Mouse (Mus musculus) kidney, embryonic 14.5 days (tissue): ENCODE data around the gene Trim63. TPM values are rescaled to one million over a fixed set of nuclear protein-coding genes. Genes with fewer than 3 reads are reported as not detected.
A peak's percentile ranks its signal among the peaks of the same experiment; 100 is the strongest.

Source experiments
- ATAC-seq: fragments of 200-750 bp; cut with Nextera tagmentation; 2 replicates; pipeline ENCODE4 v1.8.0; 2017; ENCODE audit warnings: moderate number of reproducible peaks, mild to moderate bottlenecking, moderate TSS enrichment, moderate library complexity; ENCODE audit not compliant: low FRiP score, low TSS enrichment
- H3K27ac ChIP-seq: fragments of 300-500 bp; sonication (generic); 2 replicates; pipeline ENCODE4 v1.5.1; 2014; ENCODE audit warnings: low read depth, mild to moderate bottlenecking, low read length, moderate library complexity, mixed read lengths
- H3K27me3 ChIP-seq: fragments of 300-500 bp; sonication (generic); 2 replicates; pipeline ENCODE4 v1.6.1; 2014; ENCODE audit warnings: mild to moderate bottlenecking, low read length; ENCODE audit not compliant: control insufficient read depth, insufficient read depth
- H3K36me3 ChIP-seq: fragments of 300-500 bp; sonication (generic); 2 replicates; pipeline ENCODE4 v1.6.1; 2014; ENCODE audit warnings: low read length, mixed read lengths; ENCODE audit not compliant: control insufficient read depth, insufficient read depth
- H3K4me1 ChIP-seq: fragments of 300-500 bp; sonication (generic); 2 replicates; pipeline ENCODE4 v1.6.1; 2014; ENCODE audit warnings: low read length, mixed read lengths; ENCODE audit not compliant: control insufficient read depth, insufficient read depth
- H3K4me2 ChIP-seq: fragments of 300-500 bp; sonication (generic); replicated peaks from 2 replicates; pipeline ENCODE4 v1.6.1; 2014; ENCODE audit warnings: low read depth, mild to moderate bottlenecking, low read length
- H3K4me3 ChIP-seq: fragments of 300-500 bp; sonication (generic); 2 replicates; pipeline ENCODE4 v1.5.1; 2014; ENCODE audit warnings: mild to moderate bottlenecking, low read length
- H3K9ac ChIP-seq: fragments of 300-500 bp; sonication (generic); 2 replicates; pipeline ENCODE4 v1.6.1; 2014; ENCODE audit warnings: low read depth, mild to moderate bottlenecking, low read length, moderate library complexity
- H3K9me3 ChIP-seq: fragments of 300-500 bp; sonication (generic); 2 replicates; pipeline ENCODE4 v1.6.1; 2016; ENCODE audit warnings: low read length; ENCODE audit not compliant: control insufficient read depth
- WGBS: fragments of 180-500 bp; shearing (Covaris S2); extraction: QIAGEN DNeasy Blood & Tissue Kit; methylation state at CpG from one replicate; pipeline ENCODE4 v1.1.7; 2014; 5-methylcytosine and 5-hydroxymethylcytosine counted together
- polyA plus RNA-seq: library from polyadenylated mRNA; unstranded; fragments of >200 nt; fragmentation: Nextera tagmentation; extraction: Ambion mirVana; gene quantifications from 2 replicates; pipeline ENCODE4 v1.2.1, GENCODE M21; 2014

The Trim63 gene
- polyA plus RNA-seq, 1 experiment from 2014 or later = 0.88 TPM

DNA sequence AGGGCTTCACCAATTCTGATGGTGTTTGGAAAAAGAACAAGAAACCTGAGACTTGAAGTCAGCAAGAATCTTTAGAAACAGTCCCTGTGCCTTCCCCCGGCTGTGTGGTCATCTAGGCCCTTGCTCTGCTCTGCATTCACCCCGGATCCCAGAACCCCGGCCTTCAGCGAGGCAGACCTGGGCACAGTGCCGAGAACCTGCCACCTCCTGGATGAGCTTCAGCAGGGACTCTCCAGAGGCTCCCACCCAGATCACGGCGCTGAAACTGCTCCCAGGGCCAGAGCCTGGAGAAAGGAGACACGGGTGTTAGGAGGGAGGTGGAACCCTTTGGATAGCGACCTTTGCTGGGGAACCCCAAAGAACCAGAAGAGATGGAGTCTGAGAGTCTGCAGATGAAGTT is 47.2 kb downstream of the Trim63 start:
- no peak overlapping the region for H3K9ac ChIP-seq
- no peak overlapping the region for H3K27ac ChIP-seq
- ATAC-seq = no peak
- no peaks in the 10 kb centered on the region for H3K36me3 ChIP-seq
- H3K4me1 ChIP-seq = no peaks in the 10 kb centered on the region
- 68% methylated on average over 9 of the region's 9 CpGs for WGBS
- no peak overlapping the region for H3K4me2 ChIP-seq
- H3K9me3 ChIP-seq = no peaks in the 10 kb centered on the region
- no peak overlapping the region for H3K4me3 ChIP-seq
- no peaks in the 10 kb centered on the region for H3K27me3 ChIP-seq

DNA sequence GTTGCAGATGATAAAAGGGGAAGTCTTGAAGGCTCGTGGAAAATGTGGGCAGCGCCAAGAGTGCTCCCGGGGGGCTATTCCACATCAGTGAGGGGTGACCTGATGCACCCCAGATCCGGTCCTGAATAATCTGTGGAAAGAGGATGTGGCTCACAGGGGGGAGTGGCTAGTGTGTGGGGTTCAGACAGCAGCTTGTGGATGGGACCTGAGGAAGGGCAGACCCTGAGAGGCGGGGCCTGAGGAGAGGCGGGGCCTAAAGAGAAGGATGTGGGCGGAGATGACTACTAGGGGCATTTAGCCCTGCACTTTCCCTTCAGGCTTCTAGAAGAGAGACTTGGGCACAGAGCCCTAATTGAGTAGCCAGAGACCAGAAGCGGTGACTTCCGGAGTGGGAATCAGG is 47.7 kb downstream of the Trim63 start:
- no peak overlapping the region for H3K4me3 ChIP-seq
- no peaks in the 10 kb centered on the region for H3K4me1 ChIP-seq
- 25% methylated on average over 9 of the region's 9 CpGs for WGBS
- H3K27me3 ChIP-seq = no peaks in the 10 kb centered on the region
- no peak overlapping the region for H3K9ac ChIP-seq
- 0 out of 2 replicates have a peak overlapping the region, but pooled peaks have one; percentile 12 for H3K4me2 ChIP-seq
- no peaks in the 10 kb centered on the region for H3K36me3 ChIP-seq
- peak; percentile 24; the same call in 1 of the 2 replicates for ATAC-seq
- no peak overlapping the region for H3K27ac ChIP-seq
- H3K9me3 ChIP-seq = no peaks in the 10 kb centered on the region

DNA sequence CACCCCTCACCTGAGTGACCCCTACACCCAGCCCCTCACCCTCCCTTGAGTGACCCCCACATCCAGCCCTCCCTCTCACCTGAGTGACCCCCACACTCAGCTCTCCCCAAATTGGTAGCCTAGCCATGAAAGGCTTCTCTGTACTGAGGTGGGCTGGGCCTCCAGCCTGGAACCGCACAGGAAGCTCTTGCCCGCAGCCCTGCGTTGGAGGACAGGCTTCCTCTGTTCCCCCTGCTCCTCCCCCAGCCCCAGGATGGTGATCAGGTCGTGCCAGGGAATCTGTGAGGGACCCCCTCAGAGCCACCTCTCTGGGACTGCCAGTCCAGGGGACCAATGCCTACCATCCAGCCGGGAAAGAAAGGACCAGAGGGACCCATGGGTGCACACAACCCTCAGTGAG is 50.4 kb downstream of the Trim63 start:
- ATAC-seq = no peak
- no peak overlapping the region for H3K9ac ChIP-seq
- no peak overlapping the region for H3K4me3 ChIP-seq
- no peak overlapping the region for H3K27ac ChIP-seq
- no peaks in the 10 kb centered on the region for H3K36me3 ChIP-seq
- 33% methylated on average over 5 of the region's 5 CpGs for WGBS
- H3K4me1 ChIP-seq = peaks cover 2% of the 10 kb centered on the region; the same call in 1 of the 2 replicates
- H3K9me3 ChIP-seq = no peaks in the 10 kb centered on the region
- H3K4me2 ChIP-seq = no peak overlapping the region
- H3K27me3 ChIP-seq = peaks cover 14% of the 10 kb centered on the region

DNA sequence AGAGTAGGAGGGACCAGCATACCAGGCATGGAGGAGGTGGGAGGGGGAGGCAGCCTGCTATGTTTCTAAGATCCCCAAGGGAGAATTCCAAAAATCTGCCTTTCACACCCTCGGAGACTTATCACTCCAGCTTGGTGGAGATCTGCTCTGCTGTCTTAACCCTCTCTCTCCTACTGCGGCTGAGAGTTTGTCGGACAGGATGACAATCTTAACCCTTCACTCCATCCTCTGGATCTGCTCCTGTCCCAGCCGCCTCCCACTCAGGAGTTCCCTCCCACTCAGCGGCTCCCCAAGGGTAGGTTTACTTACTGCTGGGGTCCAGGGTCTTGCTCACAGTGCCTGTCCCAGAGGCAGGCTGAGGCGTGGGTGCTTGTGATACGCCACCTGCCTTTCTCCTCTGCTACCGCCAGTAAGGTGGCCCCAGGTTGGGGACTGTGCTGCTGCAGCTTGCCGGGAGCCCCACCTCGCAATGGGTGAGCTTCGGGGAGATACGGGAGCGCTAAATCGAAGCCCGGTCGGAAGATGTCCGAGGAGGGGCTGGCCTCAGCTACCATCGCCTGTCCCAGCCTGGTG is 55.8 kb downstream of the Trim63 start:
- ATAC-seq = peak; percentile 44
- H3K4me1 ChIP-seq = peaks cover 20% of the 10 kb centered on the region
- H3K27ac ChIP-seq = no peak overlapping the region
- H3K36me3 ChIP-seq = no peaks in the 10 kb centered on the region
- H3K9ac ChIP-seq = no peak overlapping the region
- H3K4me2 ChIP-seq = peak overlapping the region; percentile 92
- 2% methylated on average over 18 of the region's 18 CpGs for WGBS
- no peaks in the 10 kb centered on the region for H3K9me3 ChIP-seq
- H3K27me3 ChIP-seq = peaks cover 34% of the 10 kb centered on the region
- H3K4me3 ChIP-seq = peak overlapping the region; percentile 48

DNA sequence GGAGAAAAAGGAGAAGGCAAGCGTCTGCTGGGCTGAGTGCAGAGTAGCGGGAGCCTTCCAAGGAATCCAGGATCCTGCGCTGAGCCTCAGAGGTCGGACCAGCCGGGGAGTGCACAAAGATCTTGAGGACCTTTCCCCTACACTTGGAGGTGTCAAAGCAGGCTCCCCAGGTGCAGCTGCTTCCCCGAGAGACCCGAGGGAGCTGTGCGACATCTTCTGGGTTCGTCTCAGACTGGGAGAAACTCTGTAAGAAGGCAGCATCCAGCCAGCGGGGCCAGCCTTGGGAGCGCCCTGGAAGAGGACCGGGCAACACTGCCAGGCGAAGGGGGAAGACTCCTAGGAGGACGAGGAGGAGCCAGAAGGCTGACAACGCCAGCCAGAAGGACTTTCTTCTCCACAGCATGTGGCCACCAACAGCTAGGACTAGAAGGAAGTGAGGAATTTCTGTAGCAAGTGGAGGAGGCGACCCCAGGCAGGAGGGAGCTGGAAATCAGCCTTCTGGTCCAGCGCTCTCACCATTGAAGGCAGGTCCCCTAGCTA is 56.5 kb downstream of the Trim63 start:
- Histone ChIP-seq H3K36me3 (no peaks in the 10 kb centered on the region), H3K9ac (no peak overlapping the region), H3K27ac (no peak overlapping the region), H3K4me1 (peaks cover 20% of the 10 kb centered on the region), H3K4me2 (peak overlapping the region; percentile 92), H3K4me3 (peak overlapping the region; percentile 48), H3K27me3 (peaks cover 34% of the 10 kb centered on the region), H3K9me3 (no peaks in the 10 kb centered on the region)
- no peak; the same call in 1 of the 2 replicates for ATAC-seq
- WGBS = under 1% methylated on average over 17 of the region's 17 CpGs

DNA sequence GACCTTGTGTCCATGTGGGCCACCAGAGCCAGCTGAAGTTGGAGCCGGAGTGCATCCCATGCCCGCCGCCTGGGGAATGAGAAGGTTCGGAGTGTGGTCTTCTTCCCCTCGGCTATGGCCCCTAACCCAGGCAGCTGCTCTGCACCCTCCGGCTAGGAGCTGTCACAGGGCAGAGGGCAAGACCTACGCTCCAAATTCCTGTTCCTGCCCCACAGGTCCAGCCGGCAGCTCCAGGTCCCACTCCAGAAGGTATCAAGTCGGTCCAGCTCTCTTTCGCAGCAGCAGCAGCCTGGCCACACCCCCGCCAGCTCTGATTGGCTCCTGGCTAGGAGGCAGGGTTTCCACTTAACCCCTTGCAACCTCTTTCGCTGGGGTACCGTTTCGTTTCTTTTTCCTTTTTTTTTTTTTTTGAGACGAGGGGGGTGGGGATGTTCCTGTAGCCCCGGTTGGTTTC is 57.4 kb downstream of the Trim63 start:
- Histone ChIP-seq H3K9ac (peak overlapping the region; percentile 42; the same call in 1 of the 2 replicates), H3K36me3 (no peaks in the 10 kb centered on the region), H3K4me1 (peaks cover 20% of the 10 kb centered on the region), H3K4me2 (peak overlapping the region; percentile 92), H3K4me3 (peak overlapping the region; percentile 48), H3K27ac (no peak overlapping the region), H3K9me3 (no peaks in the 10 kb centered on the region), H3K27me3 (peaks cover 34% of the 10 kb centered on the region)
- ATAC-seq = peak; percentile 79
- WGBS = 1% methylated on average over 16 of the region's 16 CpGs

DNA sequence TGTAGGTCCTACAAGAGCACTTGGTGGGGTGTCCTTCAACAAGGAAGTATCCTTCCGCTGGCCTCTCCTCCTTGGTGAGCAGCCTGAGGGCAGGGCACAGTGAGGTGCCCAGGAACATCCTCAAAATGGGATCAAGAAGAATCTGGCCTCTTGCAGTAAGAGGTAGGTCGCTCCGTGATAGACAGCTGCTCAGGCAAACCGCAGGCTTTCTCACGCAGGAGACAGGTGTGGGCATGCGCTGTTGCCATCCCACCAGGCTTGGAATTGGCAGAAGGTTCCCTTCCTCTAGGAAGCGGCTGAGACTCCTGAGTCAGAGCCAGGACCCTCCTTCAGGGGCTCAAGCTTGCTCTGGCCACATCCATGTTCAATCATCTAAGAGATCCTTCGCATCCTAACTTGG is 58.4 kb downstream of the Trim63 start:
- no peak overlapping the region for H3K4me2 ChIP-seq
- H3K4me3 ChIP-seq = no peak overlapping the region
- no peak for ATAC-seq
- 88% methylated on average over 8 of the region's 8 CpGs for WGBS
- H3K36me3 ChIP-seq = no peaks in the 10 kb centered on the region
- H3K27ac ChIP-seq = no peak overlapping the region
- H3K9me3 ChIP-seq = no peaks in the 10 kb centered on the region
- peaks cover 20% of the 10 kb centered on the region for H3K4me1 ChIP-seq
- H3K9ac ChIP-seq = no peak overlapping the region
- peaks cover 33% of the 10 kb centered on the region for H3K27me3 ChIP-seq

DNA sequence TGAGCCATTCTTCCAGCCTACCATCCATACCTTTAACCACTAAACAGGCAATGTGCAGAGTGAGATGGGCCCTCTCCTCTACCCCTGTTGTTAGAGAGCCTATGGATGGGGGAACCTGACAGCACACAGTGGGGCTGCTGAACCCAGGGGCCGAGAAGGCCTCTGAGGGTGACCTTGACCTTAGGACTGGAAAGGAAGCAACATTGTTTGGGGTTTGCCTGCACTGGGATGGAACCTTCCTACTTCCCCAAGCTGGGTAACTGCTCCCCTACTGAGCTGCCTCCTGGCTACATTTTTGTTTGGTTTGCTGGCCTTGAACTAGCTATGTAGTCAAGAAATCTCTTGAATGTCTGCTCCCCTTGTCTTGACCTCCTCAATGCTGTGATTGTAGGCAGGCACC is 59.4 kb downstream of the Trim63 start:
- no peak overlapping the region for H3K4me2 ChIP-seq
- no peak overlapping the region for H3K27ac ChIP-seq
- no peak for ATAC-seq
- peaks cover 20% of the 10 kb centered on the region for H3K4me1 ChIP-seq
- peaks cover 27% of the 10 kb centered on the region for H3K27me3 ChIP-seq
- 50% methylated on average over 1 of the region's 1 CpGs for WGBS
- no peaks in the 10 kb centered on the region for H3K36me3 ChIP-seq
- no peak overlapping the region for H3K4me3 ChIP-seq
- H3K9me3 ChIP-seq = no peaks in the 10 kb centered on the region
- no peak overlapping the region for H3K9ac ChIP-seq

DNA sequence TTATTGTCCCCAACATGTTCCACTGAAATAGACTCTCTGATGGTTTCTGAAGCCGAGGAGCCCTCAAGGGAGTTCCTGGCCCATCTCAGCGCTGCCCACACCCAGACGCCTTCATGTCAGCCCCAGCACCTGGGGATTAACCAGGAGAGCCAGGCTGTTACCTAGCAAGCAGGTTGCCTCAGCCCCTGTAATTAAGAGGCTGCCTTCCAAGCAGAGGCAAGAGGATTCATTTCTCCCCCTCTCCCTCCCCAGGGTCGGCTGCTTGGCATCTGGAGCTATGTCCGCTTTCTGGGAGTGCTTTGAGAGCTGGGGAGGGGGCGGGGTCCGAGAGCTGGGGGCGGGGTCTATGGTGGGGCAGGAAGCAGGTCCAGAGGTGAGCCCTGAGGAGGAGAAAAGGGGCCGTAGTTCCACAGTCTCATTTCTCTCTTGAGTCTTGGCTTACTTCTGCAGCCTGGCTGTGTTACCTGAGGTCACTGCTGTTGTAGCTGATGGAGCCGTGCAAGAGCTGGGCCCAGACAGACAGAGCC is 63.2 kb downstream of the Trim63 start:
- Histone ChIP-seq H3K9me3 (no peaks in the 10 kb centered on the region), H3K4me3 (no peak overlapping the region), H3K4me1 (no peaks in the 10 kb centered on the region), H3K27me3 (no peaks in the 10 kb centered on the region), H3K4me2 (no peak overlapping the region), H3K36me3 (no peaks in the 10 kb centered on the region), H3K27ac (no peak overlapping the region), H3K9ac (no peak overlapping the region)
- 34% methylated on average over 10 of the region's 10 CpGs for WGBS
- ATAC-seq = no peak
